Mouse (Mus musculus): ENCODE measurements at regions not wholly inside any gene's neighbourhood (a gene's known extent, or its start where the extent isn't known, plus 50 kb on each side); places are given as distances from the start of the nearest gene placed in this dataset.

DNA sequence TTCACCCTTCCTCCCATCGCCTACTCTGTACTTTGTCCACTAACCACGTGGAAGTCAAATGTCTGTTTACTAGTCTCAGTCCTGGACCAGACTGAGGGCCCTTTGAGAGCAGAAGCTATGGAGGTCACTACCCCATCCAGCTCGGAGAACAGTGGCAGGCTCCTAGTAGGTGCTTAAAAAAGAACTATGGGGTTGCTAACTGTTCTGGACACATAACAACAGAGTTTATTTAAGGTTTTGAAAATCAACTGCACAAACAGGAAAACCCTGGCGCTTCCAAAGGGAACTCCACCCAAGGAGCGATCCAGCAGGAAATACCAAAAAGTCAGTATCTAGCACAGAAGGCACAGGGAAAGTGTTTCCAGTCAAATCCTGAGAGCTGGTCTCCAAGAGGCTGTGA, 75.5 kb upstream of the Klf9 start:
- 81% methylated on average over 5 of the region's 5 CpGs for WGBS

DNA sequence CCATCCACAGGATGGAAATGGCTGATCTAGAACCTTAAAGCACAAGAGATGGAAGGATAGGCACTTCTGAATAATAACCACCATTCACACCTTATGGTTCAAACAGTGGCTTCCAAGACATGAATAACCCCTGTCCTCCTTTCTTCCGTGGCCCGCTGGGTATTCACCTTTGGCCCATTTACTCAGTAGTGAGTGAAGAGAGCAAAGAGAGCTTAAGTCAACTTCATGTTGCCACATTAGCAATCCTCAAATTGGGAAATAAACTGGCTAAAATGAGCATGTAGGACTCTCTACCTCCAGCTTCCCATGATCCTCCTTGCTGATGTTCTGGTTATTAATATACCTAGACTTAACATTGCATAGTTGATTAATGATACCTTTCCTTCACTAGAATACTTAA, 74.3 kb upstream of the Klf9 start:
- H3K36me3 ChIP-seq = no peaks in the 10 kb centered on the region
- H3K9ac ChIP-seq (replicated peaks) = no peak overlapping the region
- ATAC-seq (ENCODE audit: insufficient number of reproducible peaks, insufficient read depth, low FRiP score, low TSS enrichment, low read depth) = no peak
- WGBS = 94% methylated on average over 2 of the region's 2 CpGs
- H3K4me1 ChIP-seq (replicated peaks) = no peaks in the 10 kb centered on the region
- no peaks in the 10 kb centered on the region for H3K27me3 ChIP-seq
- no peaks in the 10 kb centered on the region for H3K9me3 ChIP-seq
- no peak overlapping the region for H3K27ac ChIP-seq
- no peak overlapping the region for H3K4me3 ChIP-seq (replicated peaks)
- H3K4me2 ChIP-seq = no peak overlapping the region

More for the DNA sequence above, 75.5 kb upstream of the Klf9 start:
- Histone ChIP-seq H3K4me1 (replicated peaks) (no peaks in the 10 kb centered on the region), H3K9me3 (no peaks in the 10 kb centered on the region), H3K27ac (no peak overlapping the region), H3K4me3 (replicated peaks) (no peak overlapping the region), H3K27me3 (no peaks in the 10 kb centered on the region), H3K9ac (replicated peaks) (no peak overlapping the region), H3K36me3 (no peaks in the 10 kb centered on the region), H3K4me2 (no peak overlapping the region)
- ATAC-seq (ENCODE audit: insufficient number of reproducible peaks, insufficient read depth, low FRiP score, low TSS enrichment, low read depth) = no peak

DNA sequence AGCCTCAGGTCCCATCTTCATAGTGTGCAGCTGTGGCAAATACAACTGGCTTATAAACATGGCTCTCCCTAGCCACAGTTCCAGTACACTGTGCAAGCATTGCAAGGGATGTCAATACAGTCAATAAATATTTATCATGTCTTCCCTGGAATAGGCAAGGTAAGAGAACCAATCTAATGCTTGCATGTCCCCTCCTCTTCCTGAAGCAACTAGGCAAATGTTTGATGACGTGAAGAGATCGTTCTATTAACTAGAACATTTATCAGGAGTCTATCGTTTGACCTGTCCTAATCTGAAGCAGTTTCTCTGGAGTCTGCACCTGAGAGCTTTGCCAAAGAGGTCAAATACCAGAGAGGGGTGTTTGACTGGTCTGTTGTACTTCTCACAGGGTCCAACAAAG, 72.4 kb upstream of the Klf9 start:
- Histone ChIP-seq H3K4me2 (no peak overlapping the region), H3K27me3 (no peaks in the 10 kb centered on the region)
- 87% methylated on average over 3 of the region's 3 CpGs for WGBS

DNA sequence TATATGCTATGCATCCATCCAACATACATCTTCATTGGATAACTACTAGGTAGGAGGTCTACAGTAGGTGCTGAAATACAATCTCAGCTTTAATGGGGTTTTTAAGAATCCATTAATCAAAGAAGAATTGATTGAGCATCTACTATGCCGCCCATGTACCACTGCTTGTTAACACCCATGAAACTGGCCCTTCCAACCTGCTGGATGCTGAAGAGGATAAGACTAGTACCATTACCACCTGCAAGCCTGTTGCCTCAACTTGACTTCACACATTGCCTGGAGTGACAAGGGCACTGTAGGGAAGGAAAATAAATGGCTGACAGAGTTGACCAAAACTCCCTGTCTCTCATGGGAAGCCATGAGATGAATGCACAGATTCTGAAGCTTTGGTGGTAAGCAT, 71.4 kb upstream of the Klf9 start:
- no peaks in the 10 kb centered on the region for H3K36me3 ChIP-seq
- ATAC-seq (ENCODE audit: insufficient number of reproducible peaks, insufficient read depth, low FRiP score, low TSS enrichment, low read depth) = no peak
- H3K4me1 ChIP-seq (replicated peaks) = no peaks in the 10 kb centered on the region
- WGBS = 85% methylated on average over 1 of the region's 1 CpGs
- H3K9ac ChIP-seq (replicated peaks) = no peak overlapping the region
- no peak overlapping the region for H3K4me2 ChIP-seq
- H3K27me3 ChIP-seq = no peaks in the 10 kb centered on the region
- no peak overlapping the region for H3K4me3 ChIP-seq (replicated peaks)
- no peak overlapping the region for H3K27ac ChIP-seq
- no peaks in the 10 kb centered on the region for H3K9me3 ChIP-seq

More for the DNA sequence above, 72.4 kb upstream of the Klf9 start:
- ATAC-seq (ENCODE audit: insufficient number of reproducible peaks, insufficient read depth, low FRiP score, low TSS enrichment, low read depth) = no peak
- no peaks in the 10 kb centered on the region for H3K4me1 ChIP-seq (replicated peaks)
- H3K9me3 ChIP-seq = no peaks in the 10 kb centered on the region
- H3K36me3 ChIP-seq = no peaks in the 10 kb centered on the region
- no peak overlapping the region for H3K4me3 ChIP-seq (replicated peaks)
- no peak overlapping the region for H3K27ac ChIP-seq
- H3K9ac ChIP-seq (replicated peaks) = no peak overlapping the region

DNA sequence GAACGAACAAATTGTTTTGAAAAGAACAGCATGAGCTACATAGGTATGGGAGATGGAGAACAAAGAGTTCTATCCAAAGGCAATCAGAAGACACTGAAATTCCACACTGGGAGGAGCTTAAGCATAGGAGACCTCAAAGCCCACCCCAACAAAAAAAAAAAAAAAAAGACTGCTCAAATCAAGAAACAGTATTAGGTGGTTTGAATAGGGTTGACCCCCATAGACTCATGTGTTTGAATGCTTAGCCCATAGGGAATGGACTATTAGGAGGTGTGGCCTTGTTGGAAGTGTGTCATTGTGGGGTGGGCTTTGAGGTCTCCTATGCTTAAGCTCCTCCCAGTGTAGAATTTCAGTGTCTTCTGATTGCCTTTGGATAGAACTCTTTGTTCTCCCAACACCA, 70.0 kb upstream of the Klf9 start:
- Histone ChIP-seq H3K4me2 (no peak overlapping the region), H3K36me3 (no peaks in the 10 kb centered on the region), H3K9ac (replicated peaks) (no peak overlapping the region), H3K9me3 (no peaks in the 10 kb centered on the region), H3K4me3 (replicated peaks) (no peak overlapping the region), H3K27me3 (no peaks in the 10 kb centered on the region), H3K4me1 (replicated peaks) (no peaks in the 10 kb centered on the region), H3K27ac (no peak overlapping the region)
- ATAC-seq (ENCODE audit: insufficient number of reproducible peaks, insufficient read depth, low FRiP score, low TSS enrichment, low read depth) = no peak
- 79% methylated on average over 1 of the region's 1 CpGs for WGBS

DNA sequence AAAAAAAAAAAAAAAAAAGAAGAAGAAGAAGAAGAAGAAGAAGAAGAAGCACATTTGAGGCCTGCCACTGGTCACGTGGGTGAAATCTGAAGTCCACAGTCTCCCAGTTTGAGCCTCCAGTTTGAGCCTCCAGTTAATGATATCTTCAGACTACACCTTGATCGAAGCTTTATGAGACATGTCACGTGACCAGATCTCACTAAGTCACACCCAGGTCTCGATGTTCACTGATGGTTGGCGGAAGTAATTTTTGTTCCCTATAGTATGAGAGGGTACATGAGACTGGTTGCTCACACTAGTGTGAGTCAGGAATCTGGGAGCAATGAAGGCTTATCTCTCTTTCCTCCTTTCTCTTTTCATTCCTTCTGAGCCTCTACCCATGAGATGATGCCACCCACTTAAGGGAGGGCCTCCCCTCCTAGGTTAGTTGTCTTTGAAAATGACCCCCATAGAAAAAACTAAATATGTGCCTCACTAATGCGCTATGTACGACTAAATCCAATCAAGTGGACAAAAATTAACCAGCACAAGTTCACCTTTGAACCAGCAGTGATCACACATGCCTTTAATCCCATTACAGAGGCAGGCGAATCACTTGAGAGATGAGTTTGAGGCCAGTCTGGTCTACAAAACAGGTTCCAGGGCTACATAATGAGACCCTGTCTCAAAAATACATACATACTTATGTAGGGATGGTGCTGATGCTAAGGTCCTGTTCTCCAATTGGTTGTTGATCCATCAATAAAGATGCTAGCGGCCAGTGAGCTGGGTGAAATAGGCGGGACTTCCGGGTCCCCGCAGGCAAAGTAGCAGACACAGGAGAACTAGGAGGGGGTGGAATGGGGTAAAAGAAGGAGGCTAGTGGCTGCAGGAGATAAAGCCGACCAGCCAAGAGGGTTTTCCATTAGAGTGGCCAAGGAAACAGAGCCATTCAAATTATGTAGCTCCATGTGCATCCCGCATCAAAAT, 66.1 kb upstream of the Klf9 start:
- 88% methylated on average over 14 of the region's 14 CpGs for WGBS
- Histone ChIP-seq H3K4me1 (replicated peaks) (no peaks in the 10 kb centered on the region), H3K27ac (no peak overlapping the region)

DNA sequence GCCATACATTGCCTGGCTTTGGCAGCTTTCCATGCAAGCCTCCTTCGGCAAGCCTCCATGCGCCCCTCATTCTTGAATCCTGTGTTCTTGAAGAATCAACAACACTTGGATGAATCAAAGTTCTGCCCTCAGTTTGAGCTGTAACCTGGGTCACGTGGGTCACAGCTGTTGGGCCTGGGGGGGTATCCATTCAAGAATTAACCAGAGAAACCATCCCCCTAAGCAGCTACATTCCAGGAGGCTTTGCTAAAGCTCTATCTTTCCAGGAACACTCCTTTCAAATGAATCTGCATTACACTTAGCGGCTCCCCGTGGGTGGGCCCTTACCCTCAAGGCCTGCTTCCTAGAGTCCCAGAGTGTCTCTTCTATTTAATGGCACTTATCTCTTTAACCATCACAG, 65.2 kb upstream of the Klf9 start:
- no peak overlapping the region for H3K27ac ChIP-seq

More for the DNA sequence above, 66.1 kb upstream of the Klf9 start:
- no peak overlapping the region for H3K4me3 ChIP-seq (replicated peaks)
- no peak overlapping the region for H3K9ac ChIP-seq (replicated peaks)
- no peak for ATAC-seq (ENCODE audit: insufficient number of reproducible peaks, insufficient read depth, low FRiP score, low TSS enrichment, low read depth)
- H3K36me3 ChIP-seq = no peaks in the 10 kb centered on the region
- no peaks in the 10 kb centered on the region for H3K9me3 ChIP-seq
- H3K4me2 ChIP-seq = no peak overlapping the region
- no peaks in the 10 kb centered on the region for H3K27me3 ChIP-seq

DNA sequence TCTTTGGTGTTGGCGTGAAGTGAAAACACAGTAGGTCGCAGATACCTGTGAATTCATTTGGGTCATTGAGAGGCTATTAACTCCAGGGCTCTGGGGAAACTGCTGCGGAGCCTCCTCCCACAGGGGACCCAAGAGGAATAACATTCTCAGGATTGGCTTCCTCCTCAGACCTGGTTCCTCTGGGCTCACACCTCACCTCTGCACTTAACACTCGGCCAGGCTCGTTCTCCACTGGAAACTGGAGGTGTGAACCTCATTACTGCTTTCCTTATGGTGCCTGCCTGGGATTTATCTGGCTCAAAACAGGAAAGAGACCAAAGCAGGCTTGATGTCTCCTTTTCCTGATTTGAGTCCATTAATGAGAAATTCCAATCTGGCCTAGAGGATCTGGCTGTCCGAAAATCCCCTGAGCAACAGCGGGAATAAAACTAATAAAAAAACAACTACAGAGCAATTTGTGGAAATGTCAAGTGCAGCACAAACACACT, 55.8 kb upstream of the Klf9 start:
- ATAC-seq (ENCODE audit: insufficient number of reproducible peaks, insufficient read depth, low FRiP score, low TSS enrichment, low read depth) = peak; percentile 52; the same call in 1 of the 2 replicates
- H3K27ac ChIP-seq = no peak overlapping the region
- 18% methylated on average over 7 of the region's 7 CpGs for WGBS
- no peaks in the 10 kb centered on the region for H3K9me3 ChIP-seq
- H3K9ac ChIP-seq (replicated peaks) = no peak overlapping the region
- no peak overlapping the region for H3K4me2 ChIP-seq
- peaks cover 11% of the 10 kb centered on the region for H3K4me1 ChIP-seq (replicated peaks)
- H3K4me3 ChIP-seq (replicated peaks) = no peak overlapping the region
- H3K36me3 ChIP-seq = no peaks in the 10 kb centered on the region
- no peaks in the 10 kb centered on the region for H3K27me3 ChIP-seq

More for the DNA sequence above, 65.2 kb upstream of the Klf9 start:
- no peaks in the 10 kb centered on the region for H3K27me3 ChIP-seq
- H3K4me3 ChIP-seq (replicated peaks) = no peak overlapping the region
- H3K4me1 ChIP-seq (replicated peaks) = no peaks in the 10 kb centered on the region
- H3K9ac ChIP-seq (replicated peaks) = no peak overlapping the region
- no peaks in the 10 kb centered on the region for H3K36me3 ChIP-seq
- 55% methylated on average over 5 of the region's 5 CpGs for WGBS
- H3K9me3 ChIP-seq = no peaks in the 10 kb centered on the region
- no peak for ATAC-seq (ENCODE audit: insufficient number of reproducible peaks, insufficient read depth, low FRiP score, low TSS enrichment, low read depth)
- no peak overlapping the region for H3K4me2 ChIP-seq

DNA sequence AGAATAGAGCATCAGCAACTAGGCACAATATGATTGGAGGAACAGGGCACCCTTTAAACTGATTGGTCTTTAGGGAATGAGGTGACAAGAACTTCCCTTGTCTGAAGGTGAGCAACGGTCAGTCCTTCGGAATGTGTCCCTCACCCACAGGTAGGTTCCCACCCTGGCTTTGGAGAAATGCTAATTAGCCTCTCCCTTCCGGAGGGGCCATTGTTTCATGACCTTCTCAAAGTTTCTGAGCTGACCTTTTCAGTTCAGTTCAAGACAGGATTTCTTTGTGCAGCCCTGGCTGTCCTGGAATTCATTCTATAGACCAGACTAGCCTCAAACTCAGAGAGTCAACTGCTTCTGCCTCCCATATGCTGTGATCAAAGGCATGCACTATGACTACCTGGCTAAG, 53.5 kb upstream of the Klf9 start:
- Histone ChIP-seq H3K4me2 (no peak overlapping the region), H3K9ac (replicated peaks) (no peak overlapping the region), H3K36me3 (no peaks in the 10 kb centered on the region), H3K27ac (no peak overlapping the region), H3K27me3 (no peaks in the 10 kb centered on the region), H3K4me3 (replicated peaks) (no peak overlapping the region), H3K4me1 (replicated peaks) (peaks cover 11% of the 10 kb centered on the region), H3K9me3 (no peaks in the 10 kb centered on the region)
- ATAC-seq (ENCODE audit: insufficient number of reproducible peaks, insufficient read depth, low FRiP score, low TSS enrichment, low read depth) = no peak
- WGBS = 94% methylated on average over 3 of the region's 3 CpGs

DNA sequence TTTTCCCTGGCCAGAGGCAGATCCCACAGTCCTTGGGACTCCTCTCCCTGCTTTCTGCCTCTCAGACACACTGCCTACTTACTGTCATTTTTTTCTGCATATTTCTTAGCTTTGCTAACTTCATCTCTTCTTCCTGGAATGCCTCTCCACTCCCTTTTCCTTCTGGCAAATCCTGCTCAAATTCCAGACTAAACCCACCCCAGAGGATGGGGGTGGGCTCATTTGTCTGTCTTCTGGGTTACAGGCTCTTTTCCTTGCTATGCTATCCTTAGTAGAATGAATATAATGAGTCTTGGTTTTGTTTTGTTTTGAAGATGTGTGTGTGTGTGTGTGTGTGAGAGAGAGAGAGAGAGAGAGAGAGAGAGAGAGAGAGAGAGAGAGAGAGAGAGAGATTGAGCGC, 51.9 kb upstream of the Klf9 start:
- no peak overlapping the region for H3K4me2 ChIP-seq
- H3K4me1 ChIP-seq (replicated peaks) = peaks cover 11% of the 10 kb centered on the region
- no peak overlapping the region for H3K9ac ChIP-seq (replicated peaks)
- no peak overlapping the region for H3K4me3 ChIP-seq (replicated peaks)
- H3K36me3 ChIP-seq = no peaks in the 10 kb centered on the region
- ATAC-seq (ENCODE audit: insufficient number of reproducible peaks, insufficient read depth, low FRiP score, low TSS enrichment, low read depth) = no peak
- H3K9me3 ChIP-seq = no peaks in the 10 kb centered on the region
- no peak overlapping the region for H3K27ac ChIP-seq
- no peaks in the 10 kb centered on the region for H3K27me3 ChIP-seq
- WGBS = 100% methylated on average over 1 of the region's 1 CpGs

DNA sequence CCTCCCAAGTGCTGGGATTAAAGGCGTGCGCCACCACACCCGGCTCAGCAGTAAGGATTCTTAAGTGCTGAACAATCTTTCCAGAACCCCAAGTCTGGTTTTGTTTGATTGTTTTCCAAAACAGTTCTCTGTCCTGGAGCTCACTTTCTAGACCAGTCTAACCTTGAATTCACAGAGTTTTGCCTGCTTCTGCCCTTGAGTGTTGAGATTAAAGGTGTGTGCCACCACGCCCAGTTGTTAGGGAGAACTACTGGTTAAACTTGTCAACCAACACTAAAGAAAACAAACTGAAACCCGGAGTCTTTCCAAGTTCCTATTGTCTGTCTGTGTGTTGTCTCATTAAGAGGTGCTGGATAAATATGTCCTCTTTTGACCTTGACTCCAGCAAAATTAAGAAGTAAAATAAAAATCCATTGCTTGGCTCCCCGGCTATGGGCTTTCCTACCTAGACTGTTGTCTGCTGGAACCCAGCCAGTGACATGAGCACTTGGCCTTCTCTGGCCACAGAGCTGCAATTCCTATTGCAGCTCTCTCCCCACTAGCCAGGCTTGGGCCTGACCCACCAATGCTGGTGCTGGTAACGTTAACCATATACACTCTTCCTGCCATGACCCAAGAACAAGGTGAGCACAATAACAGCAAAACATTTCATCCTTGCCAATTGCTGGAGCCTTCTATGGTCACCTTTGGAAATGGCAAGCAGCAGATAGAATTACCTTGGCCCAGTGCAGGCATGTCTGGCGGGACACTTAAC, 51.1 kb upstream of the Klf9 start:
- no peak overlapping the region for H3K9ac ChIP-seq (replicated peaks)
- WGBS = 93% methylated on average over 8 of the region's 8 CpGs
- no peaks in the 10 kb centered on the region for H3K27me3 ChIP-seq
- no peaks in the 10 kb centered on the region for H3K9me3 ChIP-seq
- H3K4me2 ChIP-seq = no peak overlapping the region
- H3K36me3 ChIP-seq = no peaks in the 10 kb centered on the region
- no peak for ATAC-seq (ENCODE audit: insufficient number of reproducible peaks, insufficient read depth, low FRiP score, low TSS enrichment, low read depth)
- no peak overlapping the region for H3K27ac ChIP-seq
- H3K4me1 ChIP-seq (replicated peaks) = peaks cover 11% of the 10 kb centered on the region
- no peak overlapping the region for H3K4me3 ChIP-seq (replicated peaks)

All from limb, embryonic 12.5 days (tissue).